Mouse (Mus musculus) liver, embryonic 11.5 days (tissue): Measurements from ENCODE around the gene Mphosph10. TPM values are rescaled to one million over a fixed set of nuclear protein-coding genes. Genes with fewer than 3 reads are reported as not detected.
A peak's percentile ranks its signal among the peaks of the same experiment; 100 is the strongest.

Source experiments
- ATAC-seq: fragments of 200-750 bp; cut with Nextera tagmentation; replicated peaks from 2 replicates; pipeline ENCODE4 v1.8.0; 2017; ENCODE audit warnings: moderate number of reproducible peaks, mild to moderate bottlenecking, moderate TSS enrichment, moderate library complexity; ENCODE audit not compliant: low FRiP score
- DNase-seq: peaks from one replicate; pipeline ENCODE4 v3.0.0-alpha.2; 2017; ENCODE audit warnings: low spot score
- H3K27ac ChIP-seq: fragments of 300-500 bp; sonication (generic); 2 replicates; pipeline ENCODE4 v1.5.1; 2014; ENCODE audit warnings: mild to moderate bottlenecking, low read depth, low read length, control low read depth
- H3K27me3 ChIP-seq: fragments of 300-500 bp; sonication (generic); replicated peaks from 2 replicates; pipeline ENCODE4 v1.6.1; 2014; ENCODE audit warnings: low read length, mixed read lengths; ENCODE audit not compliant: control insufficient read depth, insufficient read depth
- H3K36me3 ChIP-seq: fragments of 300-500 bp; sonication (generic); 2 replicates; pipeline ENCODE4 v1.6.1; 2014; ENCODE audit warnings: mild to moderate bottlenecking, low read length, moderate library complexity, mixed read lengths; ENCODE audit not compliant: control insufficient read depth, insufficient read depth
- H3K4me1 ChIP-seq: fragments of 300-500 bp; sonication (generic); replicated peaks from 2 replicates; pipeline ENCODE4 v1.6.1; 2014; ENCODE audit warnings: low read length, mixed read lengths; ENCODE audit not compliant: control insufficient read depth, insufficient read depth
- H3K4me2 ChIP-seq: fragments of 300-500 bp; sonication (generic); 2 replicates; pipeline ENCODE4 v1.6.1; 2014; ENCODE audit warnings: mild to moderate bottlenecking, control low read depth, moderate library complexity
- H3K4me3 ChIP-seq: fragments of 300-500 bp; sonication (generic); 2 replicates; pipeline ENCODE4 v1.5.1; 2014; ENCODE audit warnings: low read depth, low read length, control low read depth
- H3K9ac ChIP-seq: fragments of 300-500 bp; sonication (generic); 2 replicates; pipeline ENCODE4 v1.6.1; 2014; ENCODE audit warnings: low read depth, low read length, control low read depth
- H3K9me3 ChIP-seq: fragments of 300-500 bp; sonication (generic); 2 replicates; pipeline ENCODE4 v1.6.1; 2016; ENCODE audit warnings: low read length, inconsistent platforms, mixed read lengths; ENCODE audit not compliant: control insufficient read depth
- WGBS: fragments of 180-500 bp; shearing (Covaris S2); extraction: QIAGEN DNeasy Blood & Tissue Kit; methylation state at CpG from one replicate; pipeline ENCODE4 v1.1.7; 2014; 5-methylcytosine and 5-hydroxymethylcytosine counted together
- polyA plus RNA-seq: library from polyadenylated mRNA; unstranded; fragments of >200 nt; fragmentation: Nextera tagmentation; extraction: Ambion mirVana; gene quantifications from 2 replicates; pipeline ENCODE4 v1.2.1, GENCODE M21; 2014

Gene Mphosph10
- polyA plus RNA-seq, 1 experiment from 2014 or later: 73.4 TPM

- Histone ChIP-seq H3K27me3 (no peaks in the 10 kb centered on the region), H3K4me2 (peak overlapping the region; percentile 89), H3K9me3 (no peaks in the 10 kb centered on the region), H3K4me1 (peaks cover 6% of the 10 kb centered on the region), H3K27ac (no peak overlapping the region), H3K9ac (peak overlapping the region; percentile 81), H3K36me3 (peaks cover 12% of the 10 kb centered on the region), H3K4me3 (peak overlapping the region; percentile 84)
- DNase-seq: peak; percentile 52
- WGBS: 3% methylated on average over 8 of the region's 8 CpGs
- no peak for ATAC-seq
These were observed 589 bp downstream of the Mphosph10 start for GRCm38 (mm10) chr7:64391479-64391878.

DNA sequence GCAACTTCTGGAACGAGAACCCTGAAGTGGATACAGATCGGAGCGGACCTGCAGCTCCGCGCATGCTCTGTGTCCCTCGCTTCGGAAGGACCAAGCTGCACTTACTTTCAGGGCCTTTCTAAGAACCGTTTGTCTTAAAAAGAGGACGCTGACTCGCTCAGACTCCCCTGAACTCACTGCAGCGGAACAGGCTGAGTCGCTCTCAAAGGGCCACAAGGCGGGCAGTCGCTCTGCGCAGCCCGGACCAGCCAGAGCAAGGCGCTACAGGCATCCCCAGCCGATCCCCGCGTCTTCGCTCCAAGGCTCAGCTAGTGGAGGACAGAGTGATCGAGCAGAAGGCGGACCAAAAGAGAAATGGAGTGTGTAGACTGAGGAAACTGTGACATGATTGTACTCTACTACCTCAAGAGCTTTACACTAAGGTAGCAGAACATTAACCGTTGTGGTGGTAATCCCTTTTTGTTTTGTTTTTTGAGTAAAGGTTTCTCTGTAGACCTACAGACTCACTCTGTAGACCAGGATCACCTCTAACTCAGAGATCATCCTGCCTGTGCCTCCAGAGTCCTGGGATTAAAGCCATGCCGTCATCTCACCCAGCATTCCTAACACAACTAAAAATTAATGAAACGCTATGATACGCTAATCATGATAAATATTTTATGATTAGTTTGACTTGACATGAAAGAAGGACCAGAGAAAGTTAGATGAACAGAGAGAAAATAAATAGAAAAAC lies 18.1 kb downstream of the Mphosph10 start, which contains the start of gene Fan1:
TSS of gene Fan1 (minus strand) at position 266 of the 733 bp plus-strand sequence.
- Histone ChIP-seq H3K4me1 (peaks cover 2% of the 10 kb centered on the region; the same call in 1 of the 2 replicates), H3K9ac (peak within 1 kb of the TSS; percentile 78), H3K27ac (peak within 1 kb of the TSS; percentile 85; the same call in 1 of the 2 replicates), H3K4me3 (peak within 1 kb of the TSS; percentile 68), H3K9me3 (no peaks in the 10 kb centered on the region), H3K36me3 (peaks cover 20% of the 10 kb centered on the region), H3K4me2 (peak within 1 kb of the TSS; percentile 62), H3K27me3 (no peaks in the 10 kb centered on the region)
- WGBS: 4% methylated on average over 27 of the region's 27 CpGs
- peak; percentile 94 for ATAC-seq
- DNase-seq: peak; percentile 86

GRCm38 (mm10) chr7:64373147-64373829 lies 18.8 kb downstream of the Mphosph10 start:
- Histone ChIP-seq H3K9ac (peak overlapping the region; percentile 78), H3K9me3 (no peaks in the 10 kb centered on the region), H3K27me3 (no peaks in the 10 kb centered on the region), H3K36me3 (peaks cover 17% of the 10 kb centered on the region), H3K4me2 (peak overlapping the region; percentile 62), H3K4me1 (peaks cover 2% of the 10 kb centered on the region; the same call in 1 of the 2 replicates), H3K27ac (peak overlapping the region; percentile 85; the same call in 1 of the 2 replicates), H3K4me3 (peak overlapping the region; percentile 68)
- no peak for DNase-seq
- ATAC-seq: peak; percentile 11; the same call in 1 of the 2 replicates
- whole genome bisulfite sequencing: 12% methylated on average over 18 of the region's 18 CpGs

- no peak overlapping the region for H3K27ac ChIP-seq
- H3K27me3 ChIP-seq: no peaks in the 10 kb centered on the region
- H3K4me2 ChIP-seq: no peak overlapping the region
- no peak overlapping the region for H3K4me3 ChIP-seq
- DNase-seq (no peak), ATAC-seq (no peak)
- peaks cover 2% of the 10 kb centered on the region; the same call in 1 of the 2 replicates for H3K4me1 ChIP-seq
- H3K9ac ChIP-seq: no peak overlapping the region
- 92% methylated on average over 23 of the region's 23 CpGs for WGBS
- H3K36me3 ChIP-seq: peaks cover 10% of the 10 kb centered on the region
- no peaks in the 10 kb centered on the region for H3K9me3 ChIP-seq
These were observed 19.9 kb downstream of the Mphosph10 start for GRCm38 (mm10) chr7:64371940-64372878.

- Histone ChIP-seq H3K27me3 (no peaks in the 10 kb centered on the region), H3K9me3 (no peaks in the 10 kb centered on the region), H3K36me3 (peaks cover 2% of the 10 kb centered on the region; the same call in 1 of the 2 replicates), H3K4me2 (no peak overlapping the region), H3K4me3 (no peak overlapping the region), H3K4me1 (peaks cover 2% of the 10 kb centered on the region; the same call in 1 of the 2 replicates), H3K9ac (no peak overlapping the region), H3K27ac (no peak overlapping the region)
- ATAC-seq: no peak
- 89% methylated on average over 6 of the region's 6 CpGs for WGBS
- no peak for DNase-seq
These were observed 22.2 kb downstream of the Mphosph10 start for GRCm38 (mm10) chr7:64369841-64370240.

DNA sequence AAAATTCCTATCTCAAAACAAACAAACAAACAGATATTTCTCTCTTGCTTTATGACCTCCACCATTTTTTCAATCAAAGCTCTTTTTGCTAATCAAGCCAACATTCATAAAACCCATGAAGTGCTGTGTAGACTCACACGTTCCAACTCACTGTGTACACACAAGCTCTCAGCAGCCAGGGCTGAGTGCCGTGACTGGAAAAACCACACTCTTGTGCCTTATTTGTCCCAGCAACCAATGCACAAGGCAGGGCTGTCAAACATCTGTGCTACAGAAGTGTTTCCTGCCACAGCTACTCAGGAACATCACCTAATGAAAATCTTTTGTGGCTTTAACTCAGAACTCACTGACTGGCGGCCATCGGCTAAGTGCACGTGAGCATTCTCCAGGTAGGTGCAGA lies 26.2 kb downstream of the Mphosph10 start:
- ATAC-seq (no peak), DNase-seq (no peak)
- Histone ChIP-seq H3K4me1 (no peaks in the 10 kb centered on the region), H3K27ac (no peak overlapping the region), H3K36me3 (peaks cover 10% of the 10 kb centered on the region; the same call in 1 of the 2 replicates), H3K9ac (no peak overlapping the region), H3K9me3 (no peaks in the 10 kb centered on the region), H3K27me3 (no peaks in the 10 kb centered on the region), H3K4me2 (no peak overlapping the region), H3K4me3 (no peak overlapping the region)
- 88% methylated on average over 5 of the region's 5 CpGs for WGBS

DNA sequence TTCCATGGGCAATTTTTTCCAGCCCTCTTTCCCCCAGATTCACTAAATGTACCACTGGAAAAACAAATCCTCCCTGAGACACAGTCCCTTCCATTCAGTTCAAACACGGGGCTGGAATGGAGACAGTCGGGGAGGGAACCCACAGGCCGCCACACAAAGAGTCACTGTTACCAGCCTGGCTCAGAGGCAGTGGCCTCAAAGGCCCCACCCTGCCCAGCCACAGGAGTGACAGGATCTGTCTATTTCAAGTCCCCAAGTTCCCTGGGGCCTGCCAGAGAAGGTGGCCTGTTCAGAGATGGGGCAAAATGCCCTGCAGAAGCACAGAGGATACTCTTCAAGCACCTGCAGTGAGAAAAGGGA lies 31.5 kb downstream of the Mphosph10 start:
- H3K27ac ChIP-seq: no peak overlapping the region
- WGBS: 74% methylated on average over 3 of the region's 3 CpGs
- no peak overlapping the region for H3K4me3 ChIP-seq
- H3K4me1 ChIP-seq: no peaks in the 10 kb centered on the region
- H3K9ac ChIP-seq: no peak overlapping the region
- ATAC-seq (0 out of 2 replicates have a peak, but pooled peaks have one; percentile 49), DNase-seq (no peak)
- no peaks in the 10 kb centered on the region for H3K9me3 ChIP-seq
- peaks cover 8% of the 10 kb centered on the region; the same call in 1 of the 2 replicates for H3K36me3 ChIP-seq
- no peak overlapping the region for H3K4me2 ChIP-seq
- H3K27me3 ChIP-seq: no peaks in the 10 kb centered on the region

- no peak for ATAC-seq
- no peak for DNase-seq
- Histone ChIP-seq H3K4me2 (no peak overlapping the region), H3K4me3 (no peak overlapping the region), H3K36me3 (peaks cover 8% of the 10 kb centered on the region; the same call in 1 of the 2 replicates), H3K9me3 (no peaks in the 10 kb centered on the region), H3K9ac (no peak overlapping the region), H3K27ac (no peak overlapping the region), H3K27me3 (no peaks in the 10 kb centered on the region), H3K4me1 (no peaks in the 10 kb centered on the region)
- WGBS: 84% methylated on average over 20 of the region's 20 CpGs
These were observed 32.0 kb downstream of the Mphosph10 start for GRCm38 (mm10) chr7:64359943-64360585.
